Comparison of ENCODE assay signal across 17 mouse cellular contexts in genomic region chr10:119028480-119029137, GRCm38 (mm10).
"Had no signal": no experiment of that assay in that cellular context is flagged by ENCODE, and none has a peak within 500 bp of the region (broad histone marks: within the 10 kb centered on the region; RNA-seq: fewer than 3 reads in every experiment).

No protein-coding gene starts in this region.

- H3K4me3 ChIP-seq: left cerebral cortex, adult 2 months; limb, embryonic 12.5 days; liver, embryonic 13.5 days; lung, embryonic 15.5 days; midbrain, embryonic 10.5 days; midbrain, embryonic 15.5 days; neural tube, embryonic 13.5 days had no signal

- H3K9me3 ChIP-seq: limb, embryonic 12.5 days; liver, embryonic 13.5 days; lung, embryonic 15.5 days; midbrain, embryonic 10.5 days; midbrain, embryonic 15.5 days; neural tube, embryonic 13.5 days had no signal

- H3K9ac ChIP-seq: limb, embryonic 12.5 days; liver, embryonic 13.5 days; liver, postnatal 0 days; lung, embryonic 15.5 days; midbrain, embryonic 15.5 days; neural tube, embryonic 13.5 days had no signal

- H3K27ac ChIP-seq: left cerebral cortex, adult 2 months; limb, embryonic 12.5 days; liver, embryonic 13.5 days; lung, embryonic 15.5 days; macrophage; midbrain, embryonic 10.5 days; midbrain, embryonic 15.5 days; neural tube, embryonic 13.5 days; stomach, postnatal 0 days had no signal

- DNase-seq: kidney, adult 8-10 months; kidney, postnatal 25 days; liver; liver, embryonic 13.5 days; liver, postnatal 0 days; lung, postnatal 14 days; right cerebral cortex, postnatal 14 days; thymus, adult 18-20 months; thymus, postnatal 14 days had no signal

- ATAC-seq: liver, postnatal 0 days; midbrain, embryonic 15.5 days had no signal

- H3K36me3 ChIP-seq: limb, embryonic 12.5 days; liver, embryonic 13.5 days; lung, embryonic 15.5 days; midbrain, embryonic 10.5 days; midbrain, embryonic 15.5 days; neural tube, embryonic 13.5 days had no signal

- H3K4me2 ChIP-seq: limb, embryonic 12.5 days; liver, embryonic 13.5 days; lung, embryonic 15.5 days; midbrain, embryonic 15.5 days; neural tube, embryonic 13.5 days had no signal

- H3K4me1 ChIP-seq: limb, embryonic 12.5 days; liver, embryonic 13.5 days; midbrain, embryonic 15.5 days had no signal

- H3K27me3 ChIP-seq: liver, embryonic 13.5 days; lung, embryonic 15.5 days; midbrain, embryonic 15.5 days; neural tube, embryonic 13.5 days had no signal
